Mouse (Mus musculus): ENCODE measurements around the gene Tenm3.

GRCm38 (mm10) chr8:48665193-48665592 is 178.6 kb downstream of the Tenm3 start:
- no peak for TF ChIP-seq CTCF (IDR thresholded peaks at IDR 0.05; ENCODE audit: low read depth)
- no peak for TF ChIP-seq EP300 (IDR thresholded peaks at IDR 0.05; ENCODE audit: low read depth)

All from liver, postnatal 0 days (tissue).